Mouse (Mus musculus) lung, postnatal 0 days (tissue): ENCODE measurements at regions not wholly inside any gene's neighbourhood (a gene's known extent, or its start where the extent isn't known, plus 50 kb on each side); places are given as distances from the start of the nearest gene placed in this dataset.
A peak's percentile ranks its signal among the peaks of the same experiment; 100 is the strongest.
"Not testable (repeated sequence)": the region's sequence is repeated elsewhere in the genome, so short reads cannot be mapped to it uniquely, and the experiment has no call there.

Experiments
- ATAC-seq: fragments of 200-750 bp; cut with Nextera tagmentation; 2 replicates; pipeline ENCODE4 v1.8.0; 2017; ENCODE audit warnings: moderate library complexity
- DNase-seq: peaks from one replicate; pipeline ENCODE4 v3.0.0-alpha.2; 2016; ENCODE audit warnings: low spot score
- H3K27ac ChIP-seq: fragments of 300-500 bp; sonication (generic); 2 replicates; pipeline ENCODE4 v1.5.1; 2014; ENCODE audit warnings: antibody characterized with exemption, mild to moderate bottlenecking, low read length, mixed read lengths
- H3K27me3 ChIP-seq: fragments of 300-500 bp; sonication (generic); replicated peaks from 2 replicates; pipeline ENCODE4 v1.6.1; 2014; ENCODE audit warnings: low read length, mixed read lengths; ENCODE audit not compliant: insufficient read depth
- H3K36me3 ChIP-seq: fragments of 300-500 bp; sonication (generic); 2 replicates; pipeline ENCODE4 v1.6.1; 2014; ENCODE audit warnings: low read length, mixed read lengths; ENCODE audit not compliant: insufficient read depth
- H3K4me1 ChIP-seq: fragments of 300-500 bp; sonication (generic); 2 replicates; pipeline ENCODE4 v1.6.1; 2014; ENCODE audit warnings: antibody characterized with exemption, low read depth, low read length, mixed read lengths; ENCODE audit not compliant: insufficient read depth
- H3K4me2 ChIP-seq: fragments of 300-500 bp; sonication (generic); replicated peaks from 2 replicates; pipeline ENCODE4 v1.6.1; 2014; ENCODE audit warnings: low read depth, mild to moderate bottlenecking, low read length, moderate library complexity, mixed read lengths
- H3K4me3 ChIP-seq: fragments of 300-500 bp; sonication (generic); 2 replicates; pipeline ENCODE4 v1.5.1; 2014; ENCODE audit warnings: low read depth, low read length
- H3K9ac ChIP-seq: fragments of 300-500 bp; sonication (generic); replicated peaks from 2 replicates; pipeline ENCODE4 v1.6.1; 2014; ENCODE audit warnings: low read depth, mild to moderate bottlenecking
- H3K9me3 ChIP-seq: fragments of 300-500 bp; sonication (generic); 2 replicates; pipeline ENCODE4 v1.6.1; 2016; ENCODE audit warnings: low read length, mixed read lengths
- CTCF ChIP-seq: IDR thresholded peaks from 2 replicates; pipeline ENCODE4 v1.5.1; 2016; ENCODE audit warnings: antibody characterized with exemption, mild to moderate bottlenecking
- EP300 ChIP-seq: IDR thresholded peaks from 2 replicates; pipeline ENCODE4 v1.6.1; 2016; ENCODE audit warnings: antibody characterized with exemption, mild to moderate bottlenecking, control low read depth
- WGBS: fragments of 180-500 bp; shearing (Covaris S2); extraction: QIAGEN DNeasy Blood & Tissue Kit; methylation state at CpG from one replicate; pipeline ENCODE4 v1.1.7; 2014; 5-methylcytosine and 5-hydroxymethylcytosine counted together

- not testable (repeated sequence) for DNase-seq
Observed at GRCm38 (mm10) chrX:94844110-94844779, 119.9 kb downstream of the Zxdb start.

GRCm38 (mm10) chrX:94849549-94849948 is 125.2 kb downstream of the Zxdb start:
- not testable (repeated sequence) for H3K4me3 ChIP-seq, DNase-seq, H3K4me2 ChIP-seq, H3K4me1 ChIP-seq, H3K9me3 ChIP-seq, H3K36me3 ChIP-seq, H3K27ac ChIP-seq, H3K9ac ChIP-seq, ATAC-seq, H3K27me3 ChIP-seq
- WGBS = no CpG with 5 or more reads among the region's 3 CpGs

More at GRCm38 (mm10) chrX:94844110-94844779, 119.9 kb downstream of the Zxdb start:
- not testable (repeated sequence) for H3K9me3 ChIP-seq, H3K4me2 ChIP-seq, H3K4me3 ChIP-seq, H3K36me3 ChIP-seq, H3K27me3 ChIP-seq, H3K4me1 ChIP-seq, H3K9ac ChIP-seq, H3K27ac ChIP-seq
- 22% methylated on average over 2 of the region's 2 CpGs for WGBS
- peak; percentile 53; the same call in 1 of the 2 replicates for ATAC-seq
- peak; percentile 32 for TF ChIP-seq CTCF

- no peaks in the 10 kb centered on the region for H3K9me3 ChIP-seq
- H3K4me3 ChIP-seq = no peak overlapping the region
- H3K4me1 ChIP-seq = no peaks in the 10 kb centered on the region
- no peak for ATAC-seq
- no peak overlapping the region for H3K4me2 ChIP-seq
- 46% methylated on average over 1 of the region's 1 CpGs for WGBS
- no peak for DNase-seq
- no peak overlapping the region for H3K9ac ChIP-seq
- TF ChIP-seq EP300 = no peak
- no peak overlapping the region for H3K27ac ChIP-seq
- no peaks in the 10 kb centered on the region for H3K36me3 ChIP-seq
- H3K27me3 ChIP-seq = no peaks in the 10 kb centered on the region
Observed at GRCm38 (mm10) chrX:94857501-94857900, 133.1 kb downstream of the Zxdb start.

GRCm38 (mm10) chrX:94857954-94858353 is 133.6 kb downstream of the Zxdb start:
- H3K27me3 ChIP-seq = no peaks in the 10 kb centered on the region
- H3K36me3 ChIP-seq = no peaks in the 10 kb centered on the region
- DNase-seq (no peak), ATAC-seq (no peak)
- WGBS = 62% methylated on average over 4 of the region's 4 CpGs
- no peak overlapping the region for H3K4me3 ChIP-seq
- no peak overlapping the region for H3K4me2 ChIP-seq
- H3K9ac ChIP-seq = no peak overlapping the region
- no peak for TF ChIP-seq CTCF
- TF ChIP-seq EP300 = no peak
- no peaks in the 10 kb centered on the region for H3K9me3 ChIP-seq
- H3K4me1 ChIP-seq = no peaks in the 10 kb centered on the region
- H3K27ac ChIP-seq = no peak overlapping the region

GRCm38 (mm10) chrX:94863123-94863522 is 138.8 kb downstream of the Zxdb start:
- no peaks in the 10 kb centered on the region for H3K4me1 ChIP-seq
- no peak overlapping the region for H3K4me3 ChIP-seq
- H3K4me2 ChIP-seq = no peak overlapping the region
- no peaks in the 10 kb centered on the region for H3K36me3 ChIP-seq
- no peaks in the 10 kb centered on the region for H3K9me3 ChIP-seq
- TF ChIP-seq EP300 (no peak), CTCF (no peak)
- WGBS = 38% methylated on average over 1 of the region's 1 CpGs
- no peaks in the 10 kb centered on the region for H3K27me3 ChIP-seq
- DNase-seq (no peak), ATAC-seq (no peak)
- no peak overlapping the region for H3K27ac ChIP-seq
- no peak overlapping the region for H3K9ac ChIP-seq

- 15% methylated on average over 13 of the region's 18 CpGs for WGBS
- Histone ChIP-seq H3K27ac (no peak overlapping the region), H3K9me3 (no peaks in the 10 kb centered on the region), H3K4me2 (peak overlapping the region; percentile 56), H3K36me3 (no peaks in the 10 kb centered on the region), H3K4me1 (no peaks in the 10 kb centered on the region), H3K27me3 (no peaks in the 10 kb centered on the region), H3K9ac (no peak overlapping the region), H3K4me3 (peak overlapping the region; percentile 30)
- TF ChIP-seq CTCF (peak; percentile 100), EP300 (no peak)
- peak; percentile 97 for ATAC-seq
- peak; percentile 92 for DNase-seq
Observed at GRCm38 (mm10) chrX:94865531-94866502, 141.4 kb downstream of the Zxdb start.

GRCm38 (mm10) chrX:94883547-94883946 is 142.9 kb downstream of the Spin4 start:
- not testable (repeated sequence) for H3K4me2 ChIP-seq, H3K27me3 ChIP-seq, H3K9me3 ChIP-seq, H3K4me3 ChIP-seq, H3K36me3 ChIP-seq, H3K9ac ChIP-seq, DNase-seq, H3K4me1 ChIP-seq, ATAC-seq, H3K27ac ChIP-seq
- 89% methylated on average over 2 of the region's 2 CpGs for WGBS
